Mouse (Mus musculus): ENCODE results near the gene Kcnip2.
A peak's percentile ranks its signal among the peaks of the same experiment; 100 is the strongest.

Kcnip2 gene

DNA sequence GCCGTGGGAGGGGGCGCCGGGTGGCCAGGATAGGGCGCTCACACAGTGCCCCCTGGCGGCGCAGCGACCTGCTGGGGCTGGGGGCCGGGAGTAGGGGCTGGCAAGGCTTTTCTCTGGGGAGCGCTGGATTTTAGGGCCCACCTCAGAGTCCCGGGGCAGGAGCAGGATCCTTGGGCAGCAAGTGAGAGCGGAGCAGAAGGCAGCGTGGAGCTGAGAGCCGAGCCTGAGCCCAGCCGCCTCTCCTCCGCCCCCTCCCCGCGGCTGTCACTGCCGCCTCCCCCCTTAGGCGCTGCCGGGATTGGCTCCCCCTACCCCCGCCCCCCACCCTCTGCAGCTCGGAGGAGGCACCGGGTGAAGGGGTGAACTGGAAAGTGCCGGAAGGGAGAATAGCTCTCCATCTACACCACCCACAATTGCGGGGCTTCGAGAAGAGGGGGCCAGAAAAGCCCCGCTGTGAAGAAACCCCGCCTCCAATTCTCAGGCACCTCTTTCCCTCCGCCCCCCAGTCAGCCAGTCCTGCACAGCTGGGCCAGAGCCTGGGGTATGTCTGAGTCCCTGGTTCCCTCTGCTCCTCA lies at the start of gene Kcnip2:
Kcnip2 (minus strand) TSS at position 231 of the 575 bp plus-strand sequence.
- no peak for DNase-seq (ENCODE audit: low read depth)

DNA sequence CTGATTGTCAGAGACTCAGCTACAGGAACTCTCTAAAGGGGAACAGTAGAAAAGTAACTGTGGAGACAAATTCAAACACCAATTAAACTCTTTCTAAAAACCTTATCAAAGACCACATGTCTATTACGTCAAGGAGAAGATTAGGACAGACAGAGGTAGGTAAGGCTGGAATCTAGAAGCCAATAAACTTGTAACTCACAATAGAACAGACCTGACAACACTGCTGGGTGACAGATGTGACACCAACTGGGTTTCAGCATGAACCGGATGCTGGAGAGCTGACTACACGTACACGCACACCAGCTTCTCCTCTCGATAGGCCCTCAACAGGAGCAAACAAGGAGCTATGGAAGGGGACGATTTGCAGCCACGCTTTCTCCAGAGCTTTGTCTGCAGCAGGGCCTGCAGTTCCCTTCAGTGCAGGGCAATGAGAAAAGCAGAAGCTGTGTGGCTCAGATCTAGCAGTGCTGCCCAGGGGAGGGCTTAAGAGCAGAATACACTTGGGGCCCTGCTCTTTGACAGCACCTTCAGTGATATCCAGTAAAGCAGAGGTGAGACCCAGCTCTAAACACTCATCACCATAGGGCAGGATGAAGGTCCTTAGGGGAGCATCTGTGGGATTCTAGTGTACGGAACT lies 39.5 kb upstream of the Kcnip2 start:
- no peak for DNase-seq (ENCODE audit: low read depth)

DNA sequence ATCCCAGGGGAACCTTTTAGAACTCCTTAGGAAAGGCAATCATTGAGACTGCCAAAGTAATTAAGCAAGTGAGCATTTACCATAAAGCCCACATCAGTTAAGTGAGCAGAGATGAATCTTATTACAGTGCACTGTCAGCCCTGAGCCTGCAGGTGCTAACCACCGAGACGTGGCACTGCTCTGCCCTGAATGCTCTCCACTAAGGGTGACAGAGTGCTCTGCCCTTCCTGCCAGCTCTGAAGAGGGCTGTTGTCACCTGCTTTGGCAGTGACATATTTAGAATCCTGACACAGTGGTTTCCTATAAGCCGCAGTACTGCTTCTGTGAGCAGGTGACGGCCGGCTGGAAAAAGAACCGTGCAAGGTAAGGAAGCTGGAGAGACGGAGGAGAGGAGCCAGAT lies 38.7 kb upstream of the Kcnip2 start:
- DNase-seq (ENCODE audit: low read depth), result no peak

DNA sequence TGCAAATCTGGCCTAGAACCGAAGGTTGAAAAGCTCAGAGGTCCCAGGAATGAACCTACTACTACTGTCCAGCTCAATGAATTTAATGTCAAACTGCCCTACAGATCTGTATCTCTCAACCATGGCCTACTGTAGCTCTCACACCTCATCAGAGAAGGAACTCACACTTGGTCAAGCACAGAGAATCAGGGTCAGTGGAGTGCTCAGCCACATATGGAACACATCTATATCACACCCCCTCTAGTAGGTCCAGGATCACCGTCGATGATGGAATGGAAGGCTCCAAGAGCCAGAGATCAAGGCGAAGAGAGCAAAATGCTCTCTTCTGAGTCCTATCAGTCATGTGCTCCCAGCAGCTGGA lies 31.9 kb upstream of the Kcnip2 start:
- no peak for DNase-seq (ENCODE audit: low read depth)

DNA sequence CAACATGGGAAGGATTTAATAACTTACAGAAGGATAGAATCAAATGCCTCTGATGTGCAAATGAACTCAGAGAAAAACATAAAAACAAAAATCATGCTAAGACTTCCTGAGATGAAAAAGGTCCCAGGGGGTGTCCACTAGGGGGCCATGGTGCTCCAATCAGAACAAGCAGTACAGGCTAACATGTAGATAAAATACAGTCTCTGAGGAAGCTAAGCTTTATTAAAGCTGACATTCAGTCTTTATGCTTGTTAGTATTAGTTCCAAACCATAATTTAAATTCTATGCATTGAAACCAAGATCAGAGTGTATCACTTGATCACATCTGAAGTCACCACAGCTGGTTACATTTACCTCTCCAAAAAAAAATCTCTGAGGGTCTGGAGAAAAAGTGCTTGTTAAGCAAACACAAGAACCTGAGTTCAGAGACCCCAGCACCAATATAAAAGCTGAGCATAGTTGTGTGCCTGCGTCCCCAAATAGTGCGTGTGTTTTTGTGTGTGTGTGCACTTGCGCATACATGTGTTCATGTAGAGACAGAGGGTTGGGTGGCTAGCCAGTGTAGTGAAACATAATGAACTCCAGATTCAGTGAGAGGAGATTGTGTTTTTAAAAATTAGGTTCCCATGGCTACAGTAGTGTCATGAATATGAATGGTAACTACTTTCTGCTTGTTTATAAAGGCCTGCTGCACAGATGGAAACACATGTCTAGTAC lies 31.3 kb upstream of the Kcnip2 start:
- DNase-seq (ENCODE audit: low read depth), result peak; percentile 69

DNA sequence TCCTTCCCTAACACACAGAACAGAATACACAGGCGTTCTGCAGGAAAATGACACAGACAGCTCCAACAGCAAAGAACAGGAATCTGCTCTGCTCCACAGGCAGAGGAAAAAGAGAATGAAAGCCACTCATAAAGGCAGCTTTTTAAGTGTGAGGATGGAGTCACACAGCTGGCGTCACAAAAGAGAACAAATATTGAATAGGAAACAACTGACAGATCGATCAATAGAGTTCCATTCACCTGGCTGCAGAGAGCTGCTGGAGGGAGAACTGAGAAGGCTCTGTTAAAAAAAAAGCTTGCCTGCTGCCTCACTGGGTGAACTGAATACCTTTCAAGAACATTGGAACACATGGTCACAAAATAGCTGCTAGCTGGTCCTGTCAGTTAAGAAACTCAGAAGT lies 28.3 kb upstream of the Kcnip2 start:
- no peak for DNase-seq (ENCODE audit: low read depth)

DNA sequence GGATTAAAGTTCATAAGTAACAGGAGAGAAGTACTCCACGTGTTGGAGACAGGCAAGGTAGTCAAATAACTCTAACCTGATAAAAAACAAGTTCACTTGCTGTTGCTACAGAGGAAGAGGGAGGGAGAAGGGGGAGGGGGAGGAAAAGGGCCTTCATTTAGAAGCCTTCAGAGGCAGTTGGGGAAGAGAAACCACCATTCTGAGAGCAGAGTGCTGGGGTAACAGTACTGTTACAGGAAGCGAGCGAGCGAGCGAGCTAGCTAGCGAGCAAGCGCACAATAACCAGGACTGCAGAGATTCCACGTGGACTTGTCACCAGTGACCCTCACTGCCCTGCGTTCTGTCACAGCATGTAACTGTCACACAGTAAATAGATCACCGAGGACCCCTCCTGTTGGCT lies 27.6 kb upstream of the Kcnip2 start:
- DNase-seq (ENCODE audit: low read depth), result no peak

DNA sequence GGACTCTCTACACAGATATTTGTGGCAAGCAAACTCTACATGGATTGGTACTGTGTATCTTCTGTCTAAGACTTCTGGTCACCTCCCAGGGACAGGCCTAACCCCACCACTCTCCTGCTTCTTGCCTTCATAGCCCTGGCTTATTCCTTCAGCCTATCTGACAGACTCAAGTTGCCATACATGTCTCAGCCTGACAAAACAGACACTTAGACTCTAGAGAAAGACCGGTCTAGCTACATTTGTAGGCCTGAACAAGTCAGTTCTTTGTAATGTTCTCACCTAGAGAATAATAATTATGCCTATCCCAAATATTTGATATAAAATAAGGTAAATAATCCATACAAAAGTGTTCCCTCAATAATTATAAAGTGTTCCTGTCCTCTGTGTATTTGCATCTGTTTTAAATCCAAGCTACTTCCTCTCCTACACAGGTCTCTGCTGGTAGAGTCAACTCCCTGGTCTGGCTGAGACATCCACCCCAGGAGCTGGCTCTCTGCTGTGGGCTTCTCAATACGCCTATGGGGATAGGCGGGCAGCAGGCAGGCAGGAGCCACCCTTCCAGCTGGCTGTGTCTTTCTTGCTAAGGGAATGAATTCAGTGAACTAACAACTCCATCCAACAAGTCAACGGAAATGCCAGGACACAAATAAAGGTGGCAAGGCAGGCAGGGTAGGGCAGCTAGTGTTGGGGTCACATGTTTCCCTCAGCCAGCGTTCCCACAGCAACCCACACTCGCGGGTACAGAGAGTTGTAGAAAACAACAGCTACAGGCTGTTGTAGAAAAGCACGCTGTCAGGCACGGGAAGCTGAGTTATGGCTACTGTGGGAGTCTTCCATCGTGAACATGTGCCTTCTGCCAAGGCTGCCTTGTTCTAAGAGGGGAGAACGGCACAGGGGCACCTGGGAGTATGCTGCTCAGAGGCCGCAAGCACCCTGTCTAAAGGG lies 21.5 kb upstream of the Kcnip2 start:
- DNase-seq (ENCODE audit: low read depth), result no peak

DNA sequence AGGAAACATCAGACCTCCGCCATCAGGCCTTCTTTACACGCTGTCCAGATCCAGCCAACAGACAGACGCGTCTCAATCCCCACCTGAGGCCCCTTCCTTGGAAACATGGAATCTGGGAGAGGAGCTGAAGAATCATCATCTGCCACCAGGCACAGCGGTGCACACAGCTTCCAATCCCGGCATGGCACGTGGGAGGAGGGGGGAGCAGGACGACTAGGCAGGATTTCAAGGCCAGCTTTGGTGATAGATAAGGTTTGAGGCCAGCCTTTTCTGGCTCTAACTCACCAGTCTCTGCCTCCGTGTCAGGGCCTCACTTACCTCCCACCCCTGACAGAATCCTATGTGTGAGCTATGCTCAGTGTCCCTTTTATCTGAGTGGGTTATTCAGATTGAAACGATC lies 19.6 kb upstream of the Kcnip2 start:
- DNase-seq (ENCODE audit: low read depth), result no peak

DNA sequence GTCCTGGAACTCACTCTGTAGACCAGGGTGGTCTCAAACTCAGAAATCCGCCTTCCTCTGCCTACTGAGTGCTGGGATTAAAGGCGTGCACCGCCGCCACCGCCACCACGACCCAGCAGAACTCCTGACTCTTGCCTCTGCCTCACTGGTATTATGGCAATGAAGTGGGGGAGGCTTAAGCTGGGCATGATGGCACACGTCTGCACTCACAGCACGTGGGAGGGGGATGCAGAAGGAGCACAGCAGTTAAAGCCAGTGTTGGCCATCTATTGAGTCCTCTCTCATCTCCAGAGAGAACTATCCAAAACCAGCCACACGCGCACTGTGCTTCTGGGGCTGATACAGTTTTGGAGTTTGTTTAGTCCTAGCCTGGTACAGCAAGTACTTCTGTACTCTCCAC lies 17.8 kb upstream of the Kcnip2 start:
- no peak for DNase-seq (ENCODE audit: low read depth)

DNA sequence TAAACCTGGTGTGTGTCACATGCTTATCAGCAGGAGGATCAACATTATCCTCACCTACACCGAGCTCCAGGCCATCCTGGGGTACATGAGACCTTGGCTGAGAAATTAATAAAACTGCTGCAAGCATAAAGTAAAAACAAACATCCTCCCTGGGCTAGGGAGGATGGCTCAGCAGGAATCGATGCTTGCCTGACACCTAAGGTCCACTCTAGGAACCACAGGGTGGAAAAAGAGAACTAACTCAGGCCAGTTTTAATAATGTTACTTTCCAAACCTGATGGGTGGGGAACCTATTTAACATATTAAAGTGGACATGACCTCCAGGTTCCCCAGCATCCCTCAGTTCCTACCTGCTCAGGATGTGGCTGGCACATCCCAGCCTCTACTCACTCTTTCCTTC lies 14.8 kb upstream of the Kcnip2 start:
- DNase-seq (ENCODE audit: low read depth), result no peak

DNA sequence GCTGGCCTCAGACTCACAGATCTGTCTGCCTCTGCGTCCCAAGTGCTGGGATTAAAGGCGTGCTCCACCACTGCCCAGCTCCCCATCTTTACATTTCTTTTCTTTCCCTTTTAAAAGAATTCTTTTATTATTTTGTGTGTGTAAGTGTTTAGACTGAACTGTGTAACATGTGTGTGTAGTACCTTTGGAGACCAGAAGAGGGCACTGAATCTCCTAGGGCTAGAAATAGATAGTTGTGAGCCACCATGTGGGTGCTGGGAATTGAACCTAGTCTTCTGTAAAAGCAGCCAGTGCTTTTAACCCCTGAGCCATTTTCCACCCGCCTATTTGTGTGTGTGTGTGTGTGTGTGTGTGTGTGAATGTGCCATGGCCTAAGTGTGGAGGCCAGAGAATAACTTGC lies 11.9 kb upstream of the Kcnip2 start:
- no peak for DNase-seq (ENCODE audit: low read depth)

DNA sequence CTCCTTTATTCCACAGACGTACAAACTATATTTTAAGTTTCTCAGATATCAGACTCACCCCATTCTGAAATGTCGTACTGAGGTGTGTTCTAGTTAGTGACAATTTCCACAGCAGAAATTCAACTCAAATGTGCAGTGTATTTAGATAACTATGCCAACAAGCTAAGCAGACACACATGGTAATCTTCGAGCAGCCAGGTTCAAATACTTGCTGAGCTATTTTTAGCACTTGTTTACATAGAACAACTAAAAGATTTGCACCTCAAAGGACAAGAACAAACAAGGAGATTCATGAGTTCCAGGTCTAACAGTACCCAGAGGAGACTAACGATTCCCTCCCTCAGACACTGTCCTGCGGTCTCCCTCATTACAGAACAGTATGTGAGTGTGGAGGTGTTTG lies 11.3 kb upstream of the Kcnip2 start:
- DNase-seq (ENCODE audit: low read depth), result no peak

DNA sequence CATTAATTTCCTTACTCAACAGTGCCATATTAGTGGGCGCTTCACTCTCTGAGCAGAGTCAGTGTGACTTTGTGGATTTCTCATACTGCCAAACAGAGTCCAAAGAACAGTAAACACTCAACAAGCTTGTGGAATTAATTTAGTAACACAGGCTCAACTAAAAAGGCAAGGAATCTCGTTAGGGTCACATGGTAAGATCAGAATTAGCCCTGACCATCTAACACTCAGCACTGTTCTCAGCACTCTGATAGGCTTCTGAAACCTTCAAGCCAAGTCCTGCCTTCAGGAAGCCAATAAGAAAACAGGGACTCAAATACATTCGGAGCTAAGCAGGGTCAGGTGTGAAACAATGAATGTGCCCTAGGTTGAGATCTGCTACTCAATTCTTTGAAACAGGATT lies 10.3 kb upstream of the Kcnip2 start:
- DNase-seq (ENCODE audit: low read depth), result no peak

DNA sequence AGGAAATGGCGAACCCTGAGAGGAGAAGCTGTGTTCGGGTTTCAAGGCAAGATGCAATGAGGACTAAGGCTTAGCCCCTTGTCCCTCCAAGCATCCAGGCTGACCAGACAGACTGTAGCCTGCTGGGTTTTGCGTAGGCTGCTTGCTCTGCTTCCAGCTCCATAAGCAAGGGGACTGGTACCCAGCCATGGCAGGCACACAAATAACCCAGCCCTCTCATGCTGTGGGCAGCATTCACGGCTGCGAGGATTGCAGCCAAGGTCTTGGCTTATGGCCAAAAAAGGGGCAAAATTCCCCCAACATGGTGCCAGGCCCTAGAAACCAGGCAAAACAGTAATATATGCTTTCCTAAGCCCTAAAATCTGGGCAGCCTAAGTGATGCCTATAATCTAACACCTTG lies 6.0 kb upstream of the Kcnip2 start:
- no peak for DNase-seq (ENCODE audit: low read depth)

DNA sequence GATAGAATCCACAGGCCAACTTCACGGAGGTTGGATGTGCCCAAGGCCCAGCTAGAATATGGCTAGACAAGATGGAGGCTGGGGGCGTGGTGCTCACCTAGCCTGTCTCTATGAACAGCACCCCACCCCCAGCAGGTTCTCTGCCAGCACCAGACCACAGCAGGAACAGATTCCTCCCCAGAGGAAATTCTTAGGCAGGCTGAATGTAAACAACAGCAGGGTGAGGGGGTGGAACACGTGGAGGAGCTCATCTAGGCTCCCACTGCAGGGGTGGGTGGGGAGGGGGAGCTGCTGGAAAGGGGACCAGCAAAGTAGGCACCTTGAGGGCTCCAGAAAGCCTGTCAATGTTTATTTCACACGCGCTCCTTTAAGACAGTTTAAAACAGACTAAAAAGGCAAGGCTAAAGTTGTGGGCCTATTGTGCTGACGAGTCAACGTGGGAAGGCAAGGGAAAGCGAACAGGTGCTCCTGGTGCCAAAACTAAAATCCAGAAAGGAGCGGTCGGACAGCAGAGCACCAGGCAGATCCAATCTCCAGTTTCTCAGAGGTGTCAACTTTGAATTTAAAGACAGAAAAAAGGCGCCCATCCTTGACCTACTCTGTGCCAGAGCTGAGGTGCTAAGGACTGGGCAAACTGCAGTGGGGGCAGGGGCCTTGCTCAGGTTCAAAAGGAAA lies 2.1 kb upstream of the Kcnip2 start:
- DNase-seq (ENCODE audit: low read depth), result peak; percentile 52

DNA sequence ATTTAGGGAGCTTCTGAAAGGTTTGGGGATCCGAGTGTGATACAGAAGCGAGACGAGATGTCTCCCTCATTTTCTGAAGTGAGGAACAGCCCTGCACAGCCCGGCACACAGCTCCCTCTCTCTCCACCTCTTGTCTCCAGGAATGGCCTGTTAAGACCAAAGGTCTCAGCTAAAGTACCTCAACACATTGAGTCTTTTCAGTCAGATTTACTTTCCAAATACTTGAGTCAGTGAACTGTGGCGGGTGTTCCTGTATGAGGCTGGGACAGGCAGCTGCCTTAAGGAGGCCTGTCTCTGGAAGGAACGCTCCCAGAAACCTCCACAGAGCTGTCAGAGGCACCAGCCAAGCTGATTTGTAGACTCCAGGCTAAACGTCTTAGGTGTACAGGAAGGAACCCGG lies 866 bp upstream of the Kcnip2 start:
- DNase-seq (ENCODE audit: low read depth), result no peak

DNA sequence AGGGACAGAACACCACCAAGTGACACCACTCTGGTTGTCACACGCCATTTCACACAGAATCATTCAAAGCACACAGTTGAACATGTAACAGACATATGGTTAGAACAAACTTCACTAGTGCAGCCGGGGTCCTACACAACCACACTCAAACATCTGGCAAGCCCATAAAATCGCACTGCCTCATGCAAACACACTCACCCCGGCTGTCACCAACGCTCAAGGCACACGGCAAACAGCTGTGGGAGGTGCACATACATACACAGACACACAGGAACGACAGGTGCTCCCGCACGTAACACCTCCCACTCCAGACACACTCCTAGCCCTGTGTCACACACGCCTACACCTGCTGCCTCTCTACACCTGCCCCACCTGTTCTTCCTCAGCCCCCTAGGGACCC lies 691 bp downstream of the Kcnip2 start:
- DNase-seq (ENCODE audit: low read depth), result no peak

DNA sequence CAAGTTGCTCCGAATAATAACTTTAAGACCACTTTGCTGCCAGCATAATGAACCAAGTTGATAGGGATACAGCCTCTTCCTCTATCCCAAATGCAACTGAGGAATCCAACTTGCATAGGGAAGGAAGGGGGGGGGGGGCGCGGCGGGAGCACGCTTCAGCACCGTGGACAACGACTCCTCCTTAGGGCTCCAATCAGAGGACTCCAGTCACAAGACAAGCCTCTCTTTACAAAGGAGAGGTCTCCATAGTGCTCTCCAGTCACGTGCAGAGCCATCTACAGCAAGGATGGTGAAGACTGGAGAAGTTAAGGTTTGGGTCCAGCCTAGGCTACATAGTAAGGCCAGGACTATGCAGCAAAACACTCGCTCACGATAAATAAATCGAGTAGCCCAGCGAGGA lies 2.1 kb downstream of the Kcnip2 start:
- DNase-seq (ENCODE audit: low read depth), result peak; percentile 64

DNA sequence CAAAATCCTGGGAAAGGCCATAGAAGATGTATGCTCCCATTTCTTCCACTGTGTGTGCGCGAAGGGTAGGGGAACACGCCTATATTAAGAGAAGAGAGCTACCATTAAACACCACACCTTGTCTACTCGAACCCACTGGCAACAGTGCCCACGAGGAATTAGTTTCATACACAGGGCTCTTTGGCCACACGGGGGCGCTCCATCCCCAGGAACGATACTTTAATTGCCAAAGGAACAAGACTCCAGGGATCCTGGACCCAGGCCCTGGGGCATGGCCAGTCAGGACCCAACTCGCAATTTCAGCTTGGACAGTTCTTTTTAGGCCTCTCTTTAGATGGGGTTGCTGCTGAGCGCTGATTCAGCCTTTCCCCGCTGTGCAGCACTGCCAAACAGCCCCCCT lies 2.6 kb downstream of the Kcnip2 start:
- peak; percentile 79 for DNase-seq (ENCODE audit: low read depth)

DNA sequence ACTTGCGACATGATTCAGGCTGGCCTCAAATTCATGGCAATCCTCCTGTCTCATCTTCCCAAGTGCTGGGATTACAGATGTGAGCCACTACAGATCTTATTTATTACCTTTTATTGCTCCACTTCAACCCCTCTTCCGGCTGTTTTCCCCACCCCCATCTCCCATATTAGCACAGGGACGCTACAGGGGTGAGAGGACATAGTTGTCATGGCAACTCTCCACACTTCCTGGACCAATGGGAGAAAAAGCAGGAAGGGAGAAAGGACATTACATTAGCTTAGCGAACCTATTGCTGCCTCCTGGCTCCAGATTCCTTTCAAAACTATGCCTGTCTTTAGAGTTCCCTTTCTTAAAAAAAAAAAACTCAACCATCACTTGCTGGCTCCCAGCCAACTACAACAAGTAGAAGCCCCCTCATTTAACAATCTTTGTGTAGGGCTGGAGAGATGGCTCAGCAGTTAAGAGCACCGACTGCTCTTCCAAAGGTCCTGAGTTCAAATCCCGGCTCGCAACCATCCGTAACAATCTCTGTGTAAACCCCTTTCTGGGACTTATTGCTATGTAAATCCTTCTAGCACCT lies 3.1 kb downstream of the Kcnip2 start:
- no peak for DNase-seq (ENCODE audit: low read depth)

DNA sequence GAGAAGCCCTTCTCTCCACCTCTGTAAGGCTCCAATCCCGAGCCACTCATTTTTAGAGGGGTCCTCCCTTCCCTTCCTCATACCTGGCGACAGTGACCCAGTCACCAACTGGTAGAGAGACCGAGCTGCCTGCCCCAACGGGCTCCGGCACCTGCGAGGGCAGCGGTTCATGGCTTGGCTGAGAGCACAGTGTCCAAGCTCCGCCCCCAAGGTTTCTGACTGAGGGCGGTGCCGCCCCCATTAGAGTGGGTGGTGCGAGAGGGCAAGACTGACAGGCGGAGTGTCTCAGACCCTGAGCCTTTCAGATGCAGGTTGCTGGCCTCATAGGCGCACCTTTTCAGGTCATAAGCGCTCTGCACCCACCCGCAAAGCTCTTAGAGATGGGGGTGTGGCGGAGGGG lies 3.7 kb downstream of the Kcnip2 start:
- no peak for DNase-seq (ENCODE audit: low read depth)
